Mouse (Mus musculus): ENCODE data around the gene Meis2. TPM values are rescaled to one million over a fixed set of nuclear protein-coding genes. Genes with fewer than 3 reads are reported as not detected.

The Meis2 gene
- polyA plus RNA-seq, 1 experiment from 2014 or later, result 13.1 TPM

- Histone ChIP-seq H3K9me3 (ENCODE audit: control insufficient read depth) (no peaks in the 10 kb centered on the region), H3K27me3 (replicated peaks; ENCODE audit: control insufficient read depth, insufficient read depth, low read length) (no peaks in the 10 kb centered on the region), H3K27ac (ENCODE audit: low read depth, low read length) (peak overlapping the region; percentile 90), H3K4me3 (ENCODE audit: low read depth, low read length) (no peak overlapping the region), H3K36me3 (ENCODE audit: control insufficient read depth, insufficient read depth) (no peaks in the 10 kb centered on the region), H3K4me2 (replicated peaks; ENCODE audit: low read depth) (peak overlapping the region; percentile 57), H3K4me1 (replicated peaks; ENCODE audit: control insufficient read depth, insufficient read depth, low read length) (0 out of 2 replicates have a peak, but pooled peaks cover 3% of the 10 kb centered on the region), H3K9ac (ENCODE audit: low read depth, low read length) (no peak overlapping the region)
- TF ChIP-seq CTCF (IDR thresholded peaks at IDR 0.05; ENCODE audit: low read depth), result no peak
- whole genome bisulfite sequencing, result 55% methylated on average over 17 of the region's 17 CpGs
- ATAC-seq, result peak; percentile 99
These were observed 153.6 kb downstream of the Meis2 start for GRCm38 (mm10) chr2:115911913-115912642.

- 50% methylated on average over 4 of the region's 4 CpGs for WGBS
- H3K4me2 ChIP-seq (replicated peaks; ENCODE audit: low read depth), result no peak overlapping the region
- no peak overlapping the region for H3K9ac ChIP-seq (ENCODE audit: low read depth, low read length)
- no peaks in the 10 kb centered on the region for H3K27me3 ChIP-seq (replicated peaks; ENCODE audit: control insufficient read depth, insufficient read depth, low read length)
- H3K36me3 ChIP-seq (ENCODE audit: control insufficient read depth, insufficient read depth), result no peaks in the 10 kb centered on the region
- no peaks in the 10 kb centered on the region for H3K9me3 ChIP-seq (ENCODE audit: control insufficient read depth)
- ATAC-seq, result no peak
- TF ChIP-seq CTCF (IDR thresholded peaks at IDR 0.05; ENCODE audit: low read depth), result no peak
- H3K27ac ChIP-seq (ENCODE audit: low read depth, low read length), result no peak overlapping the region
- H3K4me3 ChIP-seq (ENCODE audit: low read depth, low read length), result no peak overlapping the region
- 0 out of 2 replicates have a peak, but pooled peaks cover 3% of the 10 kb centered on the region for H3K4me1 ChIP-seq (replicated peaks; ENCODE audit: control insufficient read depth, insufficient read depth, low read length)
These were observed 155.4 kb downstream of the Meis2 start for GRCm38 (mm10) chr2:115910217-115910616.

GRCm38 (mm10) chr2:115901007-115901406, 164.6 kb downstream of the Meis2 start:
- H3K4me2 ChIP-seq (replicated peaks; ENCODE audit: low read depth), result no peak overlapping the region
- no peak overlapping the region for H3K4me3 ChIP-seq (ENCODE audit: low read depth, low read length)
- H3K36me3 ChIP-seq (ENCODE audit: control insufficient read depth, insufficient read depth), result no peaks in the 10 kb centered on the region
- no peak for ATAC-seq
- WGBS, result 85% methylated on average over 6 of the region's 6 CpGs
- no peaks in the 10 kb centered on the region for H3K27me3 ChIP-seq (replicated peaks; ENCODE audit: control insufficient read depth, insufficient read depth, low read length)
- no peak overlapping the region for H3K9ac ChIP-seq (ENCODE audit: low read depth, low read length)
- 0 out of 2 replicates have a peak, but pooled peaks cover under 1% of the 10 kb centered on the region for H3K4me1 ChIP-seq (replicated peaks; ENCODE audit: control insufficient read depth, insufficient read depth, low read length)
- no peak overlapping the region for H3K27ac ChIP-seq (ENCODE audit: low read depth, low read length)
- no peak for TF ChIP-seq CTCF (IDR thresholded peaks at IDR 0.05; ENCODE audit: low read depth)
- no peaks in the 10 kb centered on the region for H3K9me3 ChIP-seq (ENCODE audit: control insufficient read depth)

GRCm38 (mm10) chr2:115897559-115897958, 168.1 kb downstream of the Meis2 start:
- no peak overlapping the region for H3K27ac ChIP-seq (ENCODE audit: low read depth, low read length)
- H3K36me3 ChIP-seq (ENCODE audit: control insufficient read depth, insufficient read depth), result no peaks in the 10 kb centered on the region
- H3K27me3 ChIP-seq (replicated peaks; ENCODE audit: control insufficient read depth, insufficient read depth, low read length), result no peaks in the 10 kb centered on the region
- H3K4me1 ChIP-seq (replicated peaks; ENCODE audit: control insufficient read depth, insufficient read depth, low read length), result peaks cover 4% of the 10 kb centered on the region; the same call in 1 of the 2 replicates
- H3K4me2 ChIP-seq (replicated peaks; ENCODE audit: low read depth), result no peak overlapping the region
- H3K9me3 ChIP-seq (ENCODE audit: control insufficient read depth), result no peaks in the 10 kb centered on the region
- no peak for ATAC-seq
- H3K4me3 ChIP-seq (ENCODE audit: low read depth, low read length), result no peak overlapping the region
- WGBS, result 69% methylated on average over 5 of the region's 5 CpGs
- no peak overlapping the region for H3K9ac ChIP-seq (ENCODE audit: low read depth, low read length)
- TF ChIP-seq CTCF (IDR thresholded peaks at IDR 0.05; ENCODE audit: low read depth), result no peak

GRCm38 (mm10) chr2:115897001-115897400, 168.6 kb downstream of the Meis2 start:
- no peak overlapping the region for H3K4me2 ChIP-seq (replicated peaks; ENCODE audit: low read depth)
- no peak overlapping the region for H3K4me3 ChIP-seq (ENCODE audit: low read depth, low read length)
- peaks cover 4% of the 10 kb centered on the region; the same call in 1 of the 2 replicates for H3K4me1 ChIP-seq (replicated peaks; ENCODE audit: control insufficient read depth, insufficient read depth, low read length)
- H3K27ac ChIP-seq (ENCODE audit: low read depth, low read length), result no peak overlapping the region
- ATAC-seq, result no peak
- no peak for TF ChIP-seq CTCF (IDR thresholded peaks at IDR 0.05; ENCODE audit: low read depth)
- H3K36me3 ChIP-seq (ENCODE audit: control insufficient read depth, insufficient read depth), result no peaks in the 10 kb centered on the region
- H3K27me3 ChIP-seq (replicated peaks; ENCODE audit: control insufficient read depth, insufficient read depth, low read length), result no peaks in the 10 kb centered on the region
- no peaks in the 10 kb centered on the region for H3K9me3 ChIP-seq (ENCODE audit: control insufficient read depth)
- 35% methylated on average over 2 of the region's 2 CpGs for WGBS
- no peak overlapping the region for H3K9ac ChIP-seq (ENCODE audit: low read depth, low read length)

- H3K36me3 ChIP-seq (ENCODE audit: control insufficient read depth, insufficient read depth), result no peaks in the 10 kb centered on the region
- H3K4me1 ChIP-seq (replicated peaks; ENCODE audit: control insufficient read depth, insufficient read depth, low read length), result peaks cover 4% of the 10 kb centered on the region; the same call in 1 of the 2 replicates
- H3K4me3 ChIP-seq (ENCODE audit: low read depth, low read length), result no peak overlapping the region
- no peak for ATAC-seq
- no peak overlapping the region for H3K4me2 ChIP-seq (replicated peaks; ENCODE audit: low read depth)
- no peaks in the 10 kb centered on the region for H3K27me3 ChIP-seq (replicated peaks; ENCODE audit: control insufficient read depth, insufficient read depth, low read length)
- no peak overlapping the region for H3K9ac ChIP-seq (ENCODE audit: low read depth, low read length)
- H3K27ac ChIP-seq (ENCODE audit: low read depth, low read length), result no peak overlapping the region
- no peak for TF ChIP-seq CTCF (IDR thresholded peaks at IDR 0.05; ENCODE audit: low read depth)
- 68% methylated on average over 3 of the region's 3 CpGs for WGBS
- H3K9me3 ChIP-seq (ENCODE audit: control insufficient read depth), result no peaks in the 10 kb centered on the region
These were observed 169.9 kb downstream of the Meis2 start for GRCm38 (mm10) chr2:115895717-115896116.
